Mouse (Mus musculus) megakaryocyte, embryonic 14.5 days (primary cell): Measurements from ENCODE around the gene Zfp978.
"Not testable (repeated sequence)": the region's sequence is repeated elsewhere in the genome, so short reads cannot be mapped to it uniquely, and the experiment has no call there.

Experiments
- FLI1 ChIP-seq: IDR thresholded peaks from 2 replicates; pipeline ENCODE4 v1.6.1; 2012; ENCODE audit warnings: low read length, inconsistent platforms, mixed read lengths
- GATA1 ChIP-seq: IDR thresholded peaks from 3 replicates; pipeline ENCODE4 v1.6.1; 2012; ENCODE audit warnings: mixed read lengths, low read length, inconsistent platforms, borderline replicate concordance

GRCm38 (mm10) chr4:147398741-147399140, 37.6 kb downstream of the Zfp978 start:
- TF ChIP-seq GATA1, FLI1: not testable (repeated sequence)
